Mouse (Mus musculus): ENCODE data around the gene Maip1.

DNA sequence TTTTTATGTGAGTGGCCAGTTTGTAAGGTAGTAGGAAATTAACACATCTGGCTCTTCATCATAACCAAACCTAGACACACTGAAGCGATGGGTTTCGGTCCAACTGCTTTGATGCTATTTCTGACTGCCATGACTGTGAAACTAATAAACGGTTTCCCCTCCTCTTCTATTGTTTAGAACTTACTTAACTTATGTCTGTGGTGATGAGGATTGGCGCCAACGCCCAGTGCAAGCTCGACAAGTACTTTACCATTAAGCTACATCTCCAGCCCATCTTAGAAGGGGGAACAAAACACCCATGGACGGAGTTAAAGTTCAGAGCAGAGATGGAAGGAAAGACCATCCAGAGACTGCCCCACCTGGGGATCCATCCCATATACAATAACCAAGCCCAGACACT lies 27.0 kb downstream of the Maip1 start:
- TF ChIP-seq CTCF (IDR thresholded peaks at IDR 0.05; ENCODE audit: low read depth, low read length) (no peak), POLR2A (IDR thresholded peaks at IDR 0.05; ENCODE audit: insufficient read depth, low read length) (no peak), EP300 (IDR thresholded peaks at IDR 0.05; ENCODE audit: insufficient read depth, low read depth, low read length) (no peak)

All from ES-Bruce4 (cell line).